In genomic region chr12:54710494-54710879, GRCm38 (mm10) we compare ENCODE assay signal across 8 mouse cellular contexts. TPM values are rescaled to one million over a fixed set of nuclear protein-coding genes. Genes with fewer than 3 reads are reported as not detected.
DNase-seq lines count a peak whose midpoint lies in the region; ATAC-seq and TF ChIP-seq lines count a peak whose summit lies in the region.
"Not testable (repeated sequence)": the region's sequence is repeated elsewhere in the genome, so short reads cannot be mapped to it uniquely, and the experiment has no call there.

No protein-coding gene starts in this region.

- DNase-seq in adrenal gland, adult (ENCODE audit: inconsistent age in 2 of 2, low spot score in 1 of 2) = peak; percentile 39 to 74
- peak; percentile 59 for DNase-seq in kidney, adult 11 months
- DNase-seq in left cerebral cortex, postnatal 14 days (ENCODE audit: low spot score in 2 of 2) = peak; percentile 60 to 85
- DNase-seq in lung, postnatal 25 days (ENCODE audit: low spot score) = peak; percentile 42
- peak; percentile 52 for DNase-seq in thymus, postnatal 14 days

- not testable (repeated sequence) for H3K4me1 ChIP-seq in embryonic fibroblast, embryonic 13.5 days (ENCODE audit: control insufficient read depth, insufficient read depth, low read length); heart, embryonic 12.5 days (replicated peaks); neural tube, embryonic 15.5 days

- WGBS in heart, embryonic 12.5 days = 0% methylated on average over 5 of the region's 8 CpGs
- WGBS in neural tube, embryonic 15.5 days = 0% methylated on average over 3 of the region's 8 CpGs

- peak; percentile 65 for TF ChIP-seq POLR2A in embryonic fibroblast, embryonic 13.5 days (IDR thresholded peaks at IDR 0.05; ENCODE audit: low read depth, low read length)

- not testable (repeated sequence) for H3K4me2 ChIP-seq in heart, embryonic 12.5 days
- 0 out of 2 replicates have a peak overlapping the region, but pooled peaks have one; percentile 31 for H3K4me2 ChIP-seq in neural tube, embryonic 15.5 days

- H3K27me3 ChIP-seq in heart, embryonic 12.5 days (replicated peaks); neural tube, embryonic 15.5 days (replicated peaks): not testable (repeated sequence)

- ATAC-seq in heart, embryonic 12.5 days (ENCODE audit: insufficient number of reproducible peaks, low FRiP score) = peak; percentile 85
- peak; percentile 85 for ATAC-seq in neural tube, embryonic 15.5 days (ENCODE audit: low FRiP score)

- H3K9ac ChIP-seq in heart, embryonic 12.5 days; neural tube, embryonic 15.5 days (replicated peaks): not testable (repeated sequence)

- not testable (repeated sequence) for H3K9me3 ChIP-seq in heart, embryonic 12.5 days (replicated peaks); neural tube, embryonic 15.5 days (replicated peaks)

- intact Hi-C loops in left cerebral cortex, postnatal 14 days (cut with DNase I) = not testable (repeated sequence)

- H3K27ac ChIP-seq in embryonic fibroblast, embryonic 13.5 days (ENCODE audit: insufficient read depth, low read length); heart, embryonic 12.5 days (ENCODE audit: poor library complexity, severe bottlenecking): not testable (repeated sequence)
- H3K27ac ChIP-seq in neural tube, embryonic 15.5 days (replicated peaks) = peak overlapping the region; percentile 73; the same call in 1 of the 2 replicates

- H3K4me3 ChIP-seq in embryonic fibroblast, embryonic 13.5 days (ENCODE audit: insufficient read depth, low read length); heart, embryonic 12.5 days; neural tube, embryonic 15.5 days (replicated peaks): not testable (repeated sequence)

- not testable (repeated sequence) for H3K36me3 ChIP-seq in heart, embryonic 12.5 days; neural tube, embryonic 15.5 days

- not testable (repeated sequence) for TF ChIP-seq CTCF in embryonic fibroblast, embryonic 13.5 days (IDR thresholded peaks at IDR 0.05; ENCODE audit: borderline replicate concordance, insufficient read depth, low read length)

RNA-seq across cellular contexts. Expression of gene Eapp, which starts 14.8 kb away (rescaled TPM):
- polyA plus RNA-seq in embryonic fibroblast, embryonic 13.5 days (2011; ENCODE audit: insufficient read length, low read depth, missing spikeins) = 43.6 and 53.1 TPM in 2 replicates
- 45.4 and 49.9 TPM in 2 replicates for polyA plus RNA-seq in heart, embryonic 12.5 days (2016; fragmentation: Nextera tagmentation; extraction: Ambion mirVana)
- total RNA-seq in left cerebral cortex, postnatal 14 days (2021) = 10 to 100 TPM; 39.6 to 45.4 TPM
- polyA plus RNA-seq in neural tube, embryonic 15.5 days (2015; fragmentation: Nextera tagmentation; extraction: Ambion mirVana) = 76.4 and 86.5 TPM in 2 replicates

RNA-seq across cellular contexts. Expression of gene Sptssa, which starts 54.1 kb away (rescaled TPM):
- 59.2 and 68.0 TPM in 2 replicates for polyA plus RNA-seq in embryonic fibroblast, embryonic 13.5 days (2011; ENCODE audit: insufficient read length, low read depth, missing spikeins)
- 121 and 124 TPM in 2 replicates for polyA plus RNA-seq in heart, embryonic 12.5 days (2016; fragmentation: Nextera tagmentation; extraction: Ambion mirVana)
- total RNA-seq in left cerebral cortex, postnatal 14 days (2021) = 10 to 100 TPM; 29.4 to 34.1 TPM
- polyA plus RNA-seq in neural tube, embryonic 15.5 days (2015; fragmentation: Nextera tagmentation; extraction: Ambion mirVana) = 207 and 210 TPM in 2 replicates
